Mouse (Mus musculus) G1E-ER4 (cell line): Measurements from ENCODE around the gene Speer4e. TPM values are rescaled to one million over a fixed set of nuclear protein-coding genes. Genes with fewer than 3 reads are reported as not detected.
"Not testable (repeated sequence)": the region's sequence is repeated elsewhere in the genome, so short reads cannot be mapped to it uniquely, and the experiment has no call there.

Experiments used
- GATA1 ChIP-seq: IDR thresholded peaks from one replicate; pipeline ENCODE4 v1.8.0; 2012; ENCODE audit warnings: low read length, inconsistent platforms
- polyA plus RNA-seq: library from polyadenylated mRNA; stranded (reverse); fragments of >175 nt; gene quantifications from 2 replicates; pipeline ENCODE4 v1.2.3, GENCODE M21; 2012

Speer4e gene
- polyA plus RNA-seq = not detected in 2 replicates

GRCm38 (mm10) chr5:14938329-14938728 is at the start of gene Speer4e:
Gene Speer4e (minus strand): TSS chr5:14938429.
- TF ChIP-seq GATA1 = not testable (repeated sequence)

GRCm38 (mm10) chr5:14978835-14979234 is 40.6 kb upstream of the Speer4e start, which contains the start of gene Gm10354:
Gene Gm10354 (minus strand): TSS chr5:14978935.
- not testable (repeated sequence) for TF ChIP-seq GATA1

DNA sequence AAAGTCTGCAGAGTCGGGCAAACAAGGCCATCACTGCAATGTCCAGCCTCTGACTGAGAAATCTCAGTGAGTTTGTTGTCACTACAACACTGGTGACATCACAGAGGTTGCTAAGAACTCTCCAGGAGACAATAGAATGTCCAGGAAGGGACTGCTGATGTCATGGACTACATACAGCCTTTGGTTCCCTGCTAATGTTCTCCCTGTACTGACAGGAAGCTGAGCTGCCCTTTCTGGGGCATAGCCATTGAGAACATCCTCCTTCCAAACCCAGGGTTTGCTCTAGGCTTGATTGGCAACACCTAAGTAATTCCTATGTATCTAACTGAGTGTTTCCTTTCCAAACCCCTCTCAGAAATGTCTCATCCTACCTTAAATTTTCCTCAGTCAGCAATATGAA is 23.4 kb downstream of the Speer4e start, which contains the start of gene Gm9758:
Gm9758 (minus strand) TSS at position 101 of the 400 bp plus-strand sequence.
- not testable (repeated sequence) for TF ChIP-seq GATA1

DNA sequence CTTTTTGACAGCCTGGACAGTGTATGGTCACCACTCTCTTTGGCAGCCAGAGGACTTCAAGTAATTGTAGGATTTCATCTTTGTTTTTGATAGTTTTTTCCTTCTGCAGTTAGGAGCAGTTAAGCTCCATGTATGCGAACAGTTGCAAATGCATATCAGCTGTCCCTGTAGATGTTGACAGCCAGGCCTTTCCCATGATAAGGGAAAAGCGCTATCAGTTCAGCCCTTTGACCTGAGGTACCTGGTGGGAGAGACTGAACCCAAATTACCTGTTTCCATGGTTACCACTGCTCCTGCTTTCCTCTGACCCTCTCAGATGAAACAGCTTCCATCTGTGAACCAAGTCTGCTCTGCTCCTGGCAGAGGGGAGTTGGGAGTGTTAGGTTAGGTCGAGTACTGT is 46.0 kb downstream of the Speer4e start:
- no peak for TF ChIP-seq GATA1

Other genes with a start within 250 kb of the Speer4e start
- not detected in 2 replicates for gene Gm9758, start 23.5 kb downstream of the Speer4e start, polyA plus RNA-seq
- not detected in 2 replicates for gene Gm10354, start 40.5 kb upstream of the Speer4e start, polyA plus RNA-seq
- not detected in 2 replicates for gene Gm17019, start 94.6 kb upstream of the Speer4e start, polyA plus RNA-seq